Mouse (Mus musculus) midbrain, embryonic 14.5 days (tissue): ENCODE results near the gene Pknox1. TPM values are rescaled to one million over a fixed set of nuclear protein-coding genes. Genes with fewer than 3 reads are reported as not detected.
A peak's percentile ranks its signal among the peaks of the same experiment; 100 is the strongest.
"Not testable (repeated sequence)": the region's sequence is repeated elsewhere in the genome, so short reads cannot be mapped to it uniquely, and the experiment has no call there.

Experiments
- ATAC-seq: fragments of 200-750 bp; cut with Nextera tagmentation; 2 replicates; pipeline ENCODE4 v1.8.0; 2017; ENCODE audit warnings: moderate number of reproducible peaks, moderate library complexity; ENCODE audit not compliant: low FRiP score, low TSS enrichment
- DNase-seq: peaks from one replicate; pipeline ENCODE4 v3.0.0-alpha.2; 2015
- H3K27ac ChIP-seq: fragments of 300-500 bp; sonication (generic); replicated peaks from 2 replicates; pipeline ENCODE4 v1.5.1; 2014; ENCODE audit warnings: mild to moderate bottlenecking, low read depth, low read length, moderate library complexity
- H3K27me3 ChIP-seq: fragments of 300-500 bp; sonication (generic); 2 replicates; pipeline ENCODE4 v1.6.1; 2014; ENCODE audit warnings: low read length, control low read depth, mixed read lengths; ENCODE audit not compliant: control insufficient read depth, insufficient read depth
- H3K36me3 ChIP-seq: fragments of 300-500 bp; sonication (generic); 2 replicates; pipeline ENCODE4 v1.6.1; 2014; ENCODE audit warnings: low read length, control low read depth; ENCODE audit not compliant: control insufficient read depth, insufficient read depth
- H3K4me1 ChIP-seq: fragments of 300-500 bp; sonication (generic); 2 replicates; pipeline ENCODE4 v1.6.1; 2014; ENCODE audit warnings: mild to moderate bottlenecking, antibody characterized with exemption, low read length, control low read depth; ENCODE audit not compliant: control insufficient read depth, insufficient read depth
- H3K4me2 ChIP-seq: fragments of 300-500 bp; sonication (generic); 2 replicates; pipeline ENCODE4 v1.6.1; 2014; ENCODE audit warnings: mild to moderate bottlenecking, low read length, moderate library complexity
- H3K4me3 ChIP-seq: fragments of 300-500 bp; sonication (generic); replicated peaks from 2 replicates; pipeline ENCODE4 v1.5.1; 2014; ENCODE audit warnings: low read depth, low read length
- H3K9ac ChIP-seq: fragments of 300-500 bp; sonication (generic); replicated peaks from 2 replicates; pipeline ENCODE4 v1.6.1; 2014; ENCODE audit warnings: mild to moderate bottlenecking, low read length, moderate library complexity
- H3K9me3 ChIP-seq: fragments of 300-500 bp; sonication (generic); 2 replicates; pipeline ENCODE4 v1.6.1; 2016; ENCODE audit warnings: low read length, control low read depth, mixed read lengths; ENCODE audit not compliant: control insufficient read depth
- WGBS: fragments of 180-500 bp; shearing (Covaris S2); extraction: QIAGEN DNeasy Blood & Tissue Kit; methylation state at CpG from one replicate; pipeline ENCODE4 v1.1.7; 2014; 5-methylcytosine and 5-hydroxymethylcytosine counted together
- polyA plus RNA-seq: library from polyadenylated mRNA; unstranded; fragments of >200 nt; fragmentation: Nextera tagmentation; extraction: Ambion mirVana; gene quantifications from 2 replicates; pipeline ENCODE4 v1.2.1, GENCODE M21; 2014

The Pknox1 gene
- polyA plus RNA-seq, 1 experiment from 2014 or later, result 26.0 TPM

DNA sequence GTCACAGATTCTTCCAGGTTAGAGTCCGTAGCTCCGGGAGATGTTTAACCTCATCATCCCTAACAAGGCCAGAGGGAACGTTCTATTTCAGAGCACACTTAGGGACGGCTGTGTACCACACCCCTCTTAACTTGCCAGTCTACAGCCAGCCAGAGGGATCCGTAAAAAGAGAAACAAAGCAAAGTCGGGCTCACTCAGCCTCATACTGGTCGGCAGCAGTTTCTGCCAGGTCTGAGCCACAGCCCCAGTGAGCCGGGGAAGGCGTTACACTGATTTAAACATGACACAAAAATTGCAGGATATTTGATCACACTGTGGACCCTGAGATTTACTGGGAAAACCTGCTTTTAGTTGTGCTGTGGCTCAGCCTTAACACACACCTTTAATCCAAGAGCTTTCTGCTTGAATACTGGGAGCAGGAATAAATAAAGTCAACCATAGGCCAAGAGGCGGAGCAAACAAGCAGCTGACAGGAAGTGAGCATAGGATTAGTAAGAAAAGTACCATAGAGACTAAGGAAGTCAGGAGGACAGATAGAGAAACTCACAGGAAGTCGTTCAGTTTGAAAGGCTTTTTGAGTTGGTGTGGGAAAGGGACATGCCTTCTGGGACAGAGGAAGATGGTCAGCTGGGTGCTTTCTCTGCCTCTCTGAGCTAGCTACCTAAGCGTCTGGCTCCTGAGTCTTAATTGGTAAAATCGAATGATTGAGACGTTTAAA, 32.9 kb upstream of the Pknox1 start:
- WGBS, result 92% methylated on average over 14 of the region's 14 CpGs
- ATAC-seq, result no peak
- Histone ChIP-seq H3K27ac (no peak overlapping the region), H3K36me3 (peaks cover 42% of the 10 kb centered on the region), H3K4me1 (peaks cover 12% of the 10 kb centered on the region), H3K9ac (no peak overlapping the region), H3K4me2 (no peak overlapping the region), H3K9me3 (no peaks in the 10 kb centered on the region), H3K4me3 (no peak overlapping the region), H3K27me3 (no peaks in the 10 kb centered on the region)
- no peak for DNase-seq

- not testable (repeated sequence) for ATAC-seq, DNase-seq
- H3K4me1 ChIP-seq, result peaks cover 12% of the 10 kb centered on the region
These were observed 32.2 kb upstream of the Pknox1 start for GRCm38 (mm10) chr17:31532331-31532730.

DNA sequence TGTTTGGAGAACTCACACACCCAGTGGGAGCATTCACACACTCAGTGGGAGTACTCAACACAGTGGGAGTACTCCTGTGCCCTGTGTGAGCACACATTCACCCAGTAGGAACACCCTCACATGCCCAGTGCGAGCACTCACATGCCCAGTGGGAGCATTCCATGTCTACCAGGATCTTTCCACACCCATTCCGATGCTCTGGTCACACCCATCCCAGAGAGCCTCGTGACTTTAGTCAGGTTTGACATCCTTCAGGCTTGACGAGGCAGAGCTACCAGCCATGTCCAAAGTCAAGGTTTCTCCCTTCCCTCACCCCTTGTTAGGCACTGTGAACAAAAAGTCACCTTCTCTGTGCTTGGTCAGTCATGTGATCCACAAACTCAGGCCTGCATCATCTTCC, 29.2 kb upstream of the Pknox1 start:
- no peak overlapping the region for H3K4me3 ChIP-seq
- no peak overlapping the region for H3K9ac ChIP-seq
- H3K4me2 ChIP-seq, result 0 out of 2 replicates have a peak overlapping the region, but pooled peaks have one; percentile 18
- H3K36me3 ChIP-seq, result peaks cover 13% of the 10 kb centered on the region
- no peaks in the 10 kb centered on the region for H3K9me3 ChIP-seq
- ATAC-seq (no peak), DNase-seq (no peak)
- H3K4me1 ChIP-seq, result peaks cover 12% of the 10 kb centered on the region
- H3K27me3 ChIP-seq, result no peaks in the 10 kb centered on the region
- 70% methylated on average over 4 of the region's 4 CpGs for WGBS
- H3K27ac ChIP-seq, result peak overlapping the region; percentile 91

More at GRCm38 (mm10) chr17:31532331-31532730, 32.2 kb upstream of the Pknox1 start:
- 96% methylated on average over 3 of the region's 4 CpGs for WGBS
- not testable (repeated sequence) for H3K27ac ChIP-seq, H3K4me3 ChIP-seq, H3K9ac ChIP-seq, H3K27me3 ChIP-seq, H3K9me3 ChIP-seq, H3K4me2 ChIP-seq
- H3K36me3 ChIP-seq, result peaks cover 35% of the 10 kb centered on the region

DNA sequence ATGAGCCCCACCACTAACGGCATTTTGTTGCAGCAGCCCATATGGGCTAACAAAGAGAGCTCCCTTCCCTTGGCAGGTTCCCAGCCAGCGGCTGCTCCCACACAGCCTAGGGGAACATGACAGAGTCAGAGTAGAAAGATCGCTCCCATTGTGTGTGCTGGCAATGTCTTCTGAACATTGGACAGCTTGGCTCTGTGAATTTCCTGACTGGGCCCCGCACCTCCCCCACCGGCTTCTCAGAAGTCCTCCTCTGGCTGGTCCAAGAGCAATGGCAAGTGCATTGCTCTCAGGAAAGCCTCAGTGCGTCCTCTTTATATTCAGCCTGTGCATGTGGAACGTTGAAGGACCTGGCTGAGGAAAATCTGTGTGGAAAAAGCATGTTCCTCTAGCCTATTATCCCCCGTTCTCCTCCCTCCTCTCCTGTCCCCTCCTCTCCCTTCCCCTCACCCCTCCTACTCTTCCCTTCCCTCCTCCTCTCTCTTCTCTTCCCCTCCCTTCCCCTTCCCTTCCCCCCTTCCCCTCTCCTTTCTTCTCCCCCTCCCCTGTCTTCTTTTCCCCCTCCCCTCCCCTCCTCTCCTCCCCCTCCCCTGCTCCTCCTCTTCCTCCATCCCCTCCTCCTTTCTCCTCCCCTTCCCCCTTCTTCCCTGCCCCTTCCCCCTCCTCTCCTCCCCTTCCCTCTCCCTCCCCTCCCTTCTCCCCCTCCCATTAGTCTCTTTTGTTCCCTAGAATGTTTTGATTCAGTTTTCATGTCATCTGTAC, 28.5 kb upstream of the Pknox1 start:
- Histone ChIP-seq H3K4me1 (peaks cover 12% of the 10 kb centered on the region), H3K9ac (no peak overlapping the region), H3K36me3 (peaks cover 7% of the 10 kb centered on the region), H3K4me2 (0 out of 2 replicates have a peak overlapping the region, but pooled peaks have one; percentile 18), H3K27ac (peak overlapping the region; percentile 91), H3K9me3 (no peaks in the 10 kb centered on the region), H3K4me3 (no peak overlapping the region), H3K27me3 (no peaks in the 10 kb centered on the region)
- peak; percentile 81 for DNase-seq
- 16% methylated on average over 8 of the region's 8 CpGs for WGBS
- peak; percentile 84 for ATAC-seq

GRCm38 (mm10) chr17:31540101-31540500, 24.4 kb upstream of the Pknox1 start:
- peaks cover 20% of the 10 kb centered on the region for H3K4me1 ChIP-seq
- ATAC-seq (no peak), DNase-seq (no peak)
- no peaks in the 10 kb centered on the region for H3K36me3 ChIP-seq
- H3K27ac ChIP-seq, result no peak overlapping the region
- no peaks in the 10 kb centered on the region for H3K9me3 ChIP-seq
- WGBS, result 72% methylated on average over 3 of the region's 3 CpGs
- no peak overlapping the region for H3K4me3 ChIP-seq
- H3K9ac ChIP-seq, result no peak overlapping the region
- no peak overlapping the region for H3K4me2 ChIP-seq
- no peaks in the 10 kb centered on the region for H3K27me3 ChIP-seq

GRCm38 (mm10) chr17:31540809-31541459, 23.6 kb upstream of the Pknox1 start:
- no peaks in the 10 kb centered on the region for H3K9me3 ChIP-seq
- 50% methylated on average over 4 of the region's 4 CpGs for WGBS
- ATAC-seq (no peak), DNase-seq (no peak)
- peaks cover 13% of the 10 kb centered on the region for H3K4me1 ChIP-seq
- no peaks in the 10 kb centered on the region for H3K27me3 ChIP-seq
- no peaks in the 10 kb centered on the region for H3K36me3 ChIP-seq
- 0 out of 2 replicates have a peak overlapping the region, but pooled peaks have one; percentile 14 for H3K27ac ChIP-seq
- H3K4me3 ChIP-seq, result no peak overlapping the region
- H3K9ac ChIP-seq, result no peak overlapping the region
- H3K4me2 ChIP-seq, result no peak overlapping the region

DNA sequence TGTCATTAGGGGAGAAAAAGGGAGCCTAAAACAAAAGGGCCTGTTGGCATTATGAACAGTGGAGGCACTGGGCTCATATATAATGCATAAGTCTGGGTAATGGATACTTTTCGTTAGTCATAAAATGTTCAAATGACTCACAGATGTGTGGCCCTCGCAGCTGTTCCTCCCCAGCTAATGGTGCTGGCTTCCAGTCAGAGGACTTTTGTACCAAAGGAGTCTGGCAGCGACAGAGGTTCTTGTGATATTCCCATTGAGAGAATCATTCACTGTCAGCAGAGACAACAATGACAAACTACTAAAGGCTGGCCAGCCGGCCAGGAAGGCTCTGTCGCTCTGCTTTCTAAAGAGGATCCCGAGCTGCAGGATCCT, 23.1 kb upstream of the Pknox1 start:
- no peaks in the 10 kb centered on the region for H3K9me3 ChIP-seq
- H3K27ac ChIP-seq, result 0 out of 2 replicates have a peak overlapping the region, but pooled peaks have one; percentile 41
- no peak overlapping the region for H3K4me3 ChIP-seq
- H3K4me1 ChIP-seq, result peaks cover 11% of the 10 kb centered on the region
- DNase-seq (no peak), ATAC-seq (no peak)
- no peak overlapping the region for H3K4me2 ChIP-seq
- H3K36me3 ChIP-seq, result no peaks in the 10 kb centered on the region
- H3K9ac ChIP-seq, result no peak overlapping the region; the same call in 1 of the 2 replicates
- H3K27me3 ChIP-seq, result no peaks in the 10 kb centered on the region
- 39% methylated on average over 6 of the region's 6 CpGs for WGBS

GRCm38 (mm10) chr17:31543574-31543973, 21.0 kb upstream of the Pknox1 start:
- Histone ChIP-seq H3K4me1 (peaks cover 17% of the 10 kb centered on the region), H3K9ac (no peak overlapping the region), H3K27me3 (no peaks in the 10 kb centered on the region), H3K4me3 (no peak overlapping the region), H3K9me3 (no peaks in the 10 kb centered on the region), H3K4me2 (no peak overlapping the region), H3K27ac (peak overlapping the region; percentile 55), H3K36me3 (no peaks in the 10 kb centered on the region)
- DNase-seq, result peak; percentile 65
- no peak for ATAC-seq
- 24% methylated on average over 6 of the region's 6 CpGs for WGBS
